Mouse (Mus musculus) neural tube, embryonic 12.5 days (tissue): ENCODE data around the gene Mtm1. TPM values are rescaled to one million over a fixed set of nuclear protein-coding genes. Genes with fewer than 3 reads are reported as not detected.

Experiments
- ATAC-seq: fragments of 200-750 bp; cut with Nextera tagmentation; 2 replicates; pipeline ENCODE4 v1.8.0; 2017; ENCODE audit warnings: low read depth, mild to moderate bottlenecking, moderate TSS enrichment, moderate library complexity; ENCODE audit not compliant: low FRiP score
- H3K27ac ChIP-seq: fragments of 300-500 bp; sonication (generic); 2 replicates; pipeline ENCODE4 v1.5.1; 2016
- H3K27me3 ChIP-seq: fragments of 300-500 bp; sonication (generic); replicated peaks from 2 replicates; pipeline ENCODE4 v1.6.1; 2016; ENCODE audit warnings: mild to moderate bottlenecking
- H3K36me3 ChIP-seq: fragments of 300-500 bp; sonication (generic); 2 replicates; pipeline ENCODE4 v1.6.1; 2016; ENCODE audit warnings: mild to moderate bottlenecking
- H3K4me1 ChIP-seq: fragments of 300-500 bp; sonication (generic); 2 replicates; pipeline ENCODE4 v1.6.1; 2016
- H3K4me2 ChIP-seq: fragments of 300-500 bp; sonication (generic); replicated peaks from 2 replicates; pipeline ENCODE4 v1.6.1; 2016; ENCODE audit warnings: mild to moderate bottlenecking
- H3K4me3 ChIP-seq: fragments of 300-500 bp; sonication (generic); 2 replicates; pipeline ENCODE4 v1.5.1; 2016
- H3K9ac ChIP-seq: fragments of 300-500 bp; sonication (generic); 2 replicates; pipeline ENCODE4 v1.6.1; 2016; ENCODE audit warnings: mild to moderate bottlenecking
- H3K9me3 ChIP-seq: fragments of 300-500 bp; sonication (generic); 2 replicates; pipeline ENCODE4 v1.6.1; 2016; ENCODE audit warnings: mild to moderate bottlenecking
- WGBS: fragments of 180-500 bp; shearing (Covaris S2); methylation state at CpG from one replicate; pipeline ENCODE4 v1.1.7; 2016; 5-methylcytosine and 5-hydroxymethylcytosine counted together
- polyA plus RNA-seq: library from polyadenylated mRNA; unstranded; fragments of >200 nt; fragmentation: Nextera tagmentation; extraction: Ambion mirVana; gene quantifications from 2 replicates; pipeline ENCODE4 v1.2.1, GENCODE M21; 2016

The Mtm1 gene
- polyA plus RNA-seq, 1 experiment from 2014 or later, result 5.5 TPM

GRCm38 (mm10) chrX:71220896-71221295 lies 10.3 kb downstream of the Mtm1 start:
- Histone ChIP-seq H3K9ac (no peak overlapping the region), H3K27me3 (no peaks in the 10 kb centered on the region), H3K4me1 (no peaks in the 10 kb centered on the region), H3K36me3 (no peaks in the 10 kb centered on the region), H3K4me2 (no peak overlapping the region), H3K4me3 (no peak overlapping the region), H3K9me3 (no peaks in the 10 kb centered on the region), H3K27ac (no peak overlapping the region)
- 84% methylated on average over 3 of the region's 3 CpGs for WGBS
- no peak for ATAC-seq

- Histone ChIP-seq H3K27ac (no peak overlapping the region), H3K27me3 (no peaks in the 10 kb centered on the region), H3K4me3 (no peak overlapping the region), H3K4me2 (no peak overlapping the region), H3K36me3 (no peaks in the 10 kb centered on the region), H3K9ac (no peak overlapping the region), H3K4me1 (no peaks in the 10 kb centered on the region), H3K9me3 (no peaks in the 10 kb centered on the region)
- no peak for ATAC-seq
- WGBS, result 91% methylated on average over 4 of the region's 4 CpGs
Observed at GRCm38 (mm10) chrX:71222648-71223408, 12.3 kb downstream of the Mtm1 start.

GRCm38 (mm10) chrX:71226881-71227280 lies 16.3 kb downstream of the Mtm1 start:
- Histone ChIP-seq H3K4me3 (no peak overlapping the region), H3K27ac (no peak overlapping the region), H3K4me2 (no peak overlapping the region), H3K27me3 (no peaks in the 10 kb centered on the region), H3K9ac (no peak overlapping the region), H3K4me1 (no peaks in the 10 kb centered on the region), H3K9me3 (no peaks in the 10 kb centered on the region), H3K36me3 (no peaks in the 10 kb centered on the region)
- no peak for ATAC-seq
- 76% methylated on average over 5 of the region's 5 CpGs for whole genome bisulfite sequencing

GRCm38 (mm10) chrX:71228200-71228599 lies 17.6 kb downstream of the Mtm1 start:
- no peak for ATAC-seq
- WGBS, result 65% methylated on average over 3 of the region's 3 CpGs
- Histone ChIP-seq H3K9ac (no peak overlapping the region), H3K4me1 (no peaks in the 10 kb centered on the region), H3K27ac (no peak overlapping the region), H3K27me3 (no peaks in the 10 kb centered on the region), H3K9me3 (no peaks in the 10 kb centered on the region), H3K4me3 (no peak overlapping the region), H3K36me3 (no peaks in the 10 kb centered on the region), H3K4me2 (no peak overlapping the region)

- Histone ChIP-seq H3K9me3 (no peaks in the 10 kb centered on the region), H3K4me1 (no peaks in the 10 kb centered on the region), H3K27ac (no peak overlapping the region), H3K4me2 (no peak overlapping the region), H3K27me3 (no peaks in the 10 kb centered on the region), H3K36me3 (no peaks in the 10 kb centered on the region), H3K4me3 (no peak overlapping the region), H3K9ac (no peak overlapping the region)
- no peak for ATAC-seq
- WGBS, result 89% methylated on average over 2 of the region's 2 CpGs
Observed at GRCm38 (mm10) chrX:71230847-71231246, 20.3 kb downstream of the Mtm1 start.

- Histone ChIP-seq H3K4me2 (no peak overlapping the region), H3K27ac (no peak overlapping the region), H3K4me3 (no peak overlapping the region), H3K27me3 (no peaks in the 10 kb centered on the region), H3K36me3 (no peaks in the 10 kb centered on the region), H3K9ac (no peak overlapping the region), H3K4me1 (no peaks in the 10 kb centered on the region), H3K9me3 (no peaks in the 10 kb centered on the region)
- no peak for ATAC-seq
- 85% methylated on average over 1 of the region's 1 CpGs for WGBS
Observed at GRCm38 (mm10) chrX:71256422-71256821, 45.9 kb downstream of the Mtm1 start.

GRCm38 (mm10) chrX:71260857-71261256 lies 50.3 kb downstream of the Mtm1 start:
- H3K4me2 ChIP-seq, result no peak overlapping the region
- H3K9ac ChIP-seq, result no peak overlapping the region

GRCm38 (mm10) chrX:71264316-71264715 lies 53.7 kb downstream of the Mtm1 start:
- no peak overlapping the region for H3K4me2 ChIP-seq
- H3K36me3 ChIP-seq, result no peaks in the 10 kb centered on the region
- H3K27ac ChIP-seq, result no peak overlapping the region
- no peaks in the 10 kb centered on the region for H3K9me3 ChIP-seq
- no peaks in the 10 kb centered on the region for H3K4me1 ChIP-seq
- no peak for ATAC-seq
- 80% methylated on average over 2 of the region's 2 CpGs for WGBS
- no peaks in the 10 kb centered on the region for H3K27me3 ChIP-seq
- no peak overlapping the region for H3K9ac ChIP-seq
- H3K4me3 ChIP-seq, result no peak overlapping the region

More at GRCm38 (mm10) chrX:71260857-71261256, 50.3 kb downstream of the Mtm1 start:
- no peak overlapping the region for H3K27ac ChIP-seq
- ATAC-seq, result no peak
- no peaks in the 10 kb centered on the region for H3K36me3 ChIP-seq
- H3K4me1 ChIP-seq, result no peaks in the 10 kb centered on the region
- no peaks in the 10 kb centered on the region for H3K9me3 ChIP-seq
- H3K4me3 ChIP-seq, result no peak overlapping the region
- WGBS, result 96% methylated on average over 4 of the region's 4 CpGs
- no peaks in the 10 kb centered on the region for H3K27me3 ChIP-seq

- 82% methylated on average over 1 of the region's 1 CpGs for WGBS
- no peaks in the 10 kb centered on the region for H3K27me3 ChIP-seq
- H3K9me3 ChIP-seq, result no peaks in the 10 kb centered on the region
- no peak for ATAC-seq
- no peak overlapping the region for H3K4me2 ChIP-seq
- no peaks in the 10 kb centered on the region for H3K4me1 ChIP-seq
- H3K36me3 ChIP-seq, result no peaks in the 10 kb centered on the region
- no peak overlapping the region for H3K4me3 ChIP-seq
- no peak overlapping the region for H3K27ac ChIP-seq
- H3K9ac ChIP-seq, result no peak overlapping the region
Observed at GRCm38 (mm10) chrX:71268972-71269371, 58.4 kb downstream of the Mtm1 start.

GRCm38 (mm10) chrX:71274150-71274549 lies 63.6 kb downstream of the Mtm1 start:
- ATAC-seq, result no peak
- Histone ChIP-seq H3K4me1 (no peaks in the 10 kb centered on the region), H3K4me2 (no peak overlapping the region), H3K9ac (no peak overlapping the region), H3K4me3 (no peak overlapping the region), H3K27ac (no peak overlapping the region), H3K36me3 (no peaks in the 10 kb centered on the region), H3K9me3 (no peaks in the 10 kb centered on the region), H3K27me3 (no peaks in the 10 kb centered on the region)
- 91% methylated on average over 3 of the region's 3 CpGs for WGBS

- no peak overlapping the region for H3K27ac ChIP-seq
- ATAC-seq, result no peak
- H3K36me3 ChIP-seq, result no peaks in the 10 kb centered on the region
- no peak overlapping the region for H3K4me3 ChIP-seq
- no peaks in the 10 kb centered on the region for H3K9me3 ChIP-seq
- H3K4me1 ChIP-seq, result no peaks in the 10 kb centered on the region
- H3K27me3 ChIP-seq, result no peaks in the 10 kb centered on the region
- no peak overlapping the region for H3K4me2 ChIP-seq
- 91% methylated on average over 3 of the region's 3 CpGs for WGBS
- H3K9ac ChIP-seq, result no peak overlapping the region
Observed at GRCm38 (mm10) chrX:71285473-71285872, 74.9 kb downstream of the Mtm1 start.

GRCm38 (mm10) chrX:71287088-71287487 lies 76.5 kb downstream of the Mtm1 start:
- no peaks in the 10 kb centered on the region for H3K36me3 ChIP-seq
- no peaks in the 10 kb centered on the region for H3K27me3 ChIP-seq
- WGBS, result 94% methylated on average over 7 of the region's 7 CpGs
- no peaks in the 10 kb centered on the region for H3K9me3 ChIP-seq
- no peak for ATAC-seq
- H3K4me2 ChIP-seq, result no peak overlapping the region
- no peaks in the 10 kb centered on the region for H3K4me1 ChIP-seq
- no peak overlapping the region for H3K9ac ChIP-seq
- H3K4me3 ChIP-seq, result no peak overlapping the region
- H3K27ac ChIP-seq, result no peak overlapping the region

- H3K27me3 ChIP-seq, result no peaks in the 10 kb centered on the region
- no peak for ATAC-seq
- 66% methylated on average over 2 of the region's 2 CpGs for whole genome bisulfite sequencing
- H3K4me1 ChIP-seq, result no peaks in the 10 kb centered on the region
- no peaks in the 10 kb centered on the region for H3K36me3 ChIP-seq
- H3K4me3 ChIP-seq, result no peak overlapping the region
- no peak overlapping the region for H3K4me2 ChIP-seq
- H3K9ac ChIP-seq, result no peak overlapping the region
- no peaks in the 10 kb centered on the region for H3K9me3 ChIP-seq
- H3K27ac ChIP-seq, result no peak overlapping the region
Observed at GRCm38 (mm10) chrX:71294191-71294590, 83.6 kb downstream of the Mtm1 start.
